ENCODE assay signal across 9 mouse cellular contexts in the genomic region with DNA sequence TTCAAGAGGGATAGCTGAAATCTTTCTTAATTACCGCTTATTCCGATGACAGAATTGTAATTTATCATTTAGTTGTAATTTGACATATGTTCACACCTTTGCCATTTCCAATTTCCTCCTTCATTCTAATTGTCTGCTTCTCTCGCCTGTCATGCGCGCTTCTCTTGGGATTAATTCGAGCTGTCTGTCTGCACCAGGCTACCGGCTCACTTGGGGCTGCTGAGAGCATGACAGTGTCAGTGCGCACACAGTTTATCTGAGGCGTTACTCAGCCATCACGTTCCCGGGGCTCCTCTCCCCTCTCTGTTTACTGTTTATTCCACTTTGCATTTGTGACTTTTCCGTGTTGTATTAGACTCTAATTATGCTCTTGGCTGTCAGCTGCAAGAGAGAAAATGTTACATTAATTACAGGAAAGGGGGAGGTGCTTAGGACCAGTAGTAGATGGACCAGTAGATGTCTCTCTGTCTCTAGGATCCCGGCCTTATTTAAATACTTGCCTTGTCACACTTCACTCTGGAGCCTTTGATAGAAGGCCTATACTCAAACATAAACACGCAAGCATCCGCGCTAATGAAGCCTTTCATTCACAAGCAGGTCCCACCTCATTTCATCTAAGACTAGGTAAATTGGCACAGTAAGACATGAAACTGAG.
A peak's percentile ranks its signal among the peaks of the same experiment; 100 is the strongest.
DNase-seq lines count a peak whose midpoint lies in the region; ATAC-seq and TF ChIP-seq lines count a peak whose summit lies in the region.
"Had no signal": no experiment of that assay in that cellular context is flagged by ENCODE, and none has a peak within 500 bp of the region (broad histone marks: within the 10 kb centered on the region; RNA-seq: fewer than 3 reads in every experiment).

No protein-coding gene starts in this region.

- no peak overlapping the region for H3K27ac ChIP-seq in forebrain, postnatal 0 days (ENCODE audit: low read depth, low read length)
- H3K27ac ChIP-seq: liver, embryonic 15.5 days had no signal

- H3K4me1 ChIP-seq in forebrain, postnatal 0 days (ENCODE audit: insufficient read depth): peaks cover 4% of the 10 kb centered on the region; the same call in 1 of the 2 replicates
- H3K4me1 ChIP-seq: liver, embryonic 15.5 days had no signal

- H3K4me2 ChIP-seq in forebrain, postnatal 0 days (ENCODE audit: low read depth): peak overlapping the region; percentile 61
- H3K4me2 ChIP-seq: liver, embryonic 15.5 days had no signal

- peak overlapping the region; percentile 47 for H3K9ac ChIP-seq in forebrain, postnatal 0 days
- H3K9ac ChIP-seq: liver, embryonic 15.5 days had no signal

- no peaks in the 10 kb centered on the region for H3K27me3 ChIP-seq in forebrain, postnatal 0 days (ENCODE audit: insufficient read depth, low read length)
- H3K27me3 ChIP-seq: liver, embryonic 15.5 days had no signal

- H3K9me3 ChIP-seq in forebrain, postnatal 0 days (ENCODE audit: low read length): no peaks in the 10 kb centered on the region; the same call in 1 of the 2 replicates
- H3K9me3 ChIP-seq: liver, embryonic 15.5 days had no signal

- TF ChIP-seq CTCF in forebrain, postnatal 0 days (IDR thresholded peaks at IDR 0.05; ENCODE audit: low read depth): no peak

- DNase-seq in embryo, embryonic 10 days (ENCODE audit: low spot score): peak; percentile 39
- DNase-seq in embryo, embryonic 9.5 days (ENCODE audit: extremely low spot score): no peak
- DNase-seq in Muller cell, postnatal 12 days (ENCODE audit: inconsistent ontology term): peak; percentile 36
- DNase-seq in forebrain, postnatal 0 days: peak; percentile 50
- DNase-seq in layer of hippocampus, postnatal 14 days (ENCODE audit: low spot score in 2 of 2): peak; percentile 13 to 23
- peak; percentile 25 for DNase-seq in retina, postnatal 7 days (ENCODE audit: low read depth, low spot score)
- no peak for DNase-seq in urinary bladder, postnatal 10 days (ENCODE audit: low spot score)
- no peak for DNase-seq in thymus, postnatal 10 days (ENCODE audit: low spot score in 2 of 2)

- WGBS in forebrain, postnatal 0 days: 17% methylated on average over 16 of the region's 16 CpGs

- no peaks in the 10 kb centered on the region for H3K36me3 ChIP-seq in forebrain, postnatal 0 days (ENCODE audit: insufficient read depth)
- H3K36me3 ChIP-seq: liver, embryonic 15.5 days had no signal

- H3K4me3 ChIP-seq in forebrain, postnatal 0 days (ENCODE audit: low read depth, low read length): peak overlapping the region; percentile 38
- H3K4me3 ChIP-seq: liver, embryonic 15.5 days had no signal

- peak; percentile 79 for ATAC-seq in forebrain, postnatal 0 days

Comparison
In these comparisons a context has a peak if more than half of its experiments do, and no peak if none do; other contexts are left out.
1. DNase-seq: peak in embryo, embryonic 10 days (single experiment), Muller cell, postnatal 12 days (single experiment), forebrain, postnatal 0 days (single experiment), layer of hippocampus, postnatal 14 days (2 of 2) and retina, postnatal 7 days (single experiment); none in embryo, embryonic 9.5 days (single experiment), urinary bladder, postnatal 10 days (single experiment) and thymus, postnatal 10 days (0 of 2).